Mouse (Mus musculus) olfactory bulb, adult 2 months (tissue): ENCODE data around the gene Slx4.

ENCODE experiments used
- CTCF ChIP-seq: fragments of 200-500 bp; IDR thresholded peaks from 2 replicates; pipeline ENCODE4 v1.5.1; 2012; ENCODE audit warnings: low read depth, mild to moderate bottlenecking, low read length, moderate library complexity; ENCODE audit not compliant: insufficient read depth
- POLR2A ChIP-seq: fragments of 200-500 bp; IDR thresholded peaks from 2 replicates; pipeline ENCODE4 v1.6.1; 2012; ENCODE audit warnings: mild to moderate bottlenecking, low read depth, low read length, moderate library complexity; ENCODE audit not compliant: insufficient read depth

GRCm38 (mm10) chr16:3983146-3983700 lies 20.3 kb downstream of the Slx4 start:
- TF ChIP-seq CTCF, result no peak
- no peak for TF ChIP-seq POLR2A
